Mouse (Mus musculus): ENCODE measurements around the gene Acss1. TPM values are rescaled to one million over a fixed set of nuclear protein-coding genes. Genes with fewer than 3 reads are reported as not detected.

Acss1 gene
- total RNA-seq, 2 experiments from 2014 or later, result 121 to 136 TPM

DNA sequence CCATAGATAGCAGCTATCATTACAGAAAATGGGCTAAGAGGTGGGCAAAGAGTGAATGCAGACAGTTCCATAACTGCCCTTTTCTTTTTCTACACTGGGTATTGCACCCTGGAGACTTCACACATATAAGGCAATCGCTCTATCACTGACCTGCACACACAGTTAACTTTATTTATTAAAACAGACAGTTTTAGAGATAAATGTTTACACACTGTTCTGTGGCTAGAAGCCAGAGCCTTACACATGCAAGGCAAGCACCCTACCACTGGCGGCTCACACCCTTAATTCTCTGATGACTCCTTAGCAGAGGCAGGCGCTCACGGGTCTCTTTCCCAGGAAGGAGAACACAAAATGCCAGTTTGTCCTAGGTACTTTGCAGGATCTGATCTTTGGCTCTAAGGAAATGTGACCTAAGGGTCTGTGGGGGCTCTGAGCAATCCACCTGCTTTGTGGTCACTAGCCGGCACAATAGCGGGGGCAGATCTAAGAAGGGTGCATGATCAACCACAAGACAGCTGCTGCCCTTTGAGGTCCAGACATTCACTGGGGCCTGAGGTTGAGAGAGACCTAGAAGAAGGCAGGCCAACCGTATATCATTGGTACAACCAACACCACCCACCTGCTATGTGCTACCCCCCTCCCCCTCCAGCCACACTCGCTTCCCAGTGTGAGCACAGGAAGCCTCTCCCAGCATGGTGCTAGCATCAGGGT, 21.7 kb downstream of the Acss1 start:
- DNase-seq, result no peak
- intact Hi-C loops (cut with DNase I), result no loop called here

DNA sequence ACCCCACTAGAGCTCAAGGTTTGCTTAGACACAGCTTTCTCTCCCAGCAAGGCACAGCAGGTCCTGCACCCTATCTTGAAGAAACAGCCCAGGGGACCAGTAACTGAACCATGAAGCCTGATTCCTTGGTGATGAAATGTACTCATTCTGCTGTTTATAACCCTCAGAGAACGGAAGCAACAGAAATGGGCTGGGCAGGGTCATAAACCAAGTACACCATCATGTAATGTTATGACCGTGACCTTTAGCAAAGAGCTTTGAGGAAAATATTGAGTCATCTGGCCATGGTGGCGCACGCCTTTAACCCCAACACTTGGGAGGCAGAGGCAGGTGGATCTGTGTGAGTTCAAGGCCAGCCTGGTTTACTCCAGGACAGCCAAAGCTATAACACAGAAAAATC, 23.1 kb downstream of the Acss1 start:
- intact Hi-C loops (cut with DNase I), result no loop called here
- DNase-seq, result no peak

- no peak for DNase-seq
These were observed 24.4 kb downstream of the Acss1 start for GRCm38 (mm10) chr2:150643726-150644415.

DNA sequence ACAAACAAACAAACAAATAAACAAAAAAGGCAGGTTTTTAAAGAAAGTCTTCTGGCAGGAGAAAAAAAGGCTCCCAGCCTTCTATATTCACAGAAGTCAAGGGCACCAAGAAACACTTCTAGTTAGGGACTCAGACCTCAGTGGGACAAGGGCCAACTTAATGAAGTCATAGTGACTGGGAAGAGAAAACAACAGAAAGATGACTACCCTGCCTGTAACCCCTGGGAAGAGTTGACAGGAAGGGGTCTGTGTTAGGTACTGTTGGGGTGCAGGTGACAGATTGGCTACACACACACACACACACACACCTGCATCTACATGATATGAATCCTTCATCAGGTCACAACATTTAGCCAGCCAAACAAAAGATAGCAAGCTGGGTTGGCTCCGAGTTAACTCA, 25.1 kb downstream of the Acss1 start:
- DNase-seq, result no peak
- intact Hi-C loops (cut with DNase I), result no loop called here

More at GRCm38 (mm10) chr2:150643726-150644415, 24.4 kb downstream of the Acss1 start:
- intact Hi-C loops (cut with DNase I), result no loop called here

GRCm38 (mm10) chr2:150638370-150638733, 29.9 kb downstream of the Acss1 start:
- intact Hi-C loops (cut with DNase I), result no loop called here
- no peak for DNase-seq

- intact Hi-C loops (cut with DNase I), result no loop called here
These were observed 30.5 kb downstream of the Acss1 start for GRCm38 (mm10) chr2:150637702-150638369.

DNA sequence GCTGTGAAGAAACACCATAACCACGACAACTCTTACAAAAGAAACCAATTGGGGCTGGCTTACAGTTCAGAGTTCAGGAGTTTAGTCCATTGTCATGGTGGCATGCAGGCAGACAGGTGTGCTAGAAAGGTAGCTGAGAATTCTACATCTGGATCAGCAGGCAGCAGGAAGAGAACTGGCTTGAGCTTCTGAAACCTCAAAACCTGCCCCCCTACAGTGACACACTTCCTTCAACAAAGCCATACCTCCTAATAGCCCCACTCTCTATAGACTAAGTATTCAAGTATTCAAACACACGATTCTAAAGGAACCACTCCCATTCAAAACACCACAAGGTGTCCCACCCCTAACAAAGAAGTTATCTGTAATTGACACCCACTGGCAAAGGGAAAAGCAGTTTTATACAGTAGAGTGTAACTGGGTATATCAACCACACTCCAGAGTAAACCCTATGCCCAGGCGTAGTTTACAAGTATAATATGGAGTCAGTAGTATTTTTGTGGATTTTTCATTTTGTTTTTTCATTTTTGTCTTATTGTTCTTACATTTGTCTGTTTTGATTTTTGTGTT, 32.3 kb downstream of the Acss1 start:
- DNase-seq, result no peak
- intact Hi-C loops (cut with DNase I), result no loop called here

More at GRCm38 (mm10) chr2:150637702-150638369, 30.5 kb downstream of the Acss1 start:
- DNase-seq, result no peak

GRCm38 (mm10) chr2:150629255-150629654, 39.0 kb downstream of the Acss1 start:
- no peak for DNase-seq
- intact Hi-C loops (cut with DNase I), result no loop called here

DNA sequence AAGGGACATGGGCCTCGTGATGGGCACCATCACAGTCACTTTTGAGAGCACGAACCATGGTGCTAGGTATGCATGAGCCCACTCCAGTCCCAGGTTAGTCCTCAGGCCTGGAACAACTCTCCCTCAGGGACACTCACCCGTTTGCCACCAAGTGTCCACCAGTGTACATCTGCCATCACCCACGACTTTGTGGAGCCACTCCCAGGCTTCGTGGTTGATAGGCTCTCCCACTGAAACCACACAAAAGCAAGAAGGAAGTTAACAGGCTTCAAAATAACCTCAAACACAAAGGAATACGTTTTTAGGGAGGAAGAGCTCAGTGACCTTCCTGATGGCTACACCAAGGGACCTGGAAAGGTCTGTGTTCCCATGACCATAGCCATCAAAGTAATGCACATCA, 41.2 kb downstream of the Acss1 start:
- no peak for DNase-seq
- intact Hi-C loops (cut with DNase I), result no loop called here

DNA sequence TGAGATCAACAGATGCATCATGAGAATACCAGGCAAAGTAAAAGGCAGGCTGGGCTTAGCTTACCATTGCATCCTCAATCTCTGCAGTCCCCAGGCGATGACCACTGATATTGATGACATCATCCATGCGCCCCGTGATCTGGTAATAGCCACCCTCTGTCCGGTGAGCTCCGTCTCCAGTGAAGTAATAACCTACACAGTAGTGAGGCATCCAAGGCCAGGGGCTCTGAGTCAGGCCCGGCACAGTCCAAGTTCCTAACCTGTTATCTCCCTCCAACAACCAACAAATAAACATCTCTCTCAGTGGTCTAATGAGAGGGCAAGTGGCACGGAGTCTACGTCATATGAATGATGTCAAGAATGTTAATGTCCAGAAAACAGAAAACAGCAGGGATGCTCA, 43.4 kb downstream of the Acss1 start:
- intact Hi-C loops (cut with DNase I), result no loop called here
- DNase-seq, result no peak

GRCm38 (mm10) chr2:150623957-150624356, 44.3 kb downstream of the Acss1 start:
- DNase-seq, result no peak
- intact Hi-C loops (cut with DNase I), result no loop called here

- no peak for DNase-seq
- intact Hi-C loops (cut with DNase I), result no loop called here
These were observed 46.6 kb downstream of the Acss1 start for GRCm38 (mm10) chr2:150621698-150622097.

DNA sequence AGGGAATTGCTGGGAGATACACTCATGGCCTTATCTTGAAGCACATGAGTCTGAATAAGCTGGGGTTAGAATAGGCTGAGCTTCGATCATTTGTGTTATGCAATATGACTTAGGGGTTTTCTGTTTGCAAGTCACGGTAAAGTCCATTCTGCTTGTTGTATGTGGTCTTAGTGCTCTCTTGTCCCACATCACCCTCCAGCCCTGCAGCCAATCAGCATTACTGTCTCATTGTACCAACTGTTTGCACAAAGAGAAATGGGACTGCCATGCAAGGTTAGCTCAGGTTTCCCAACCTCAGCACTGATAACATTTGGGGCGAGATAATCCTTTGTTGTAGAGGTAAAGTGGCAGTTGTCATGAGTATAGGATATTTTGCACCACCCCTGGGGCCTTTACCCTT, 58.2 kb downstream of the Acss1 start:
- intact Hi-C loops (cut with DNase I), result loop anchor here (1.0 to 10.0 kb wide), 2 partner anchors 64 to 395 kb away; no protein-coding TSS in a partner anchor
- no peak for DNase-seq

DNA sequence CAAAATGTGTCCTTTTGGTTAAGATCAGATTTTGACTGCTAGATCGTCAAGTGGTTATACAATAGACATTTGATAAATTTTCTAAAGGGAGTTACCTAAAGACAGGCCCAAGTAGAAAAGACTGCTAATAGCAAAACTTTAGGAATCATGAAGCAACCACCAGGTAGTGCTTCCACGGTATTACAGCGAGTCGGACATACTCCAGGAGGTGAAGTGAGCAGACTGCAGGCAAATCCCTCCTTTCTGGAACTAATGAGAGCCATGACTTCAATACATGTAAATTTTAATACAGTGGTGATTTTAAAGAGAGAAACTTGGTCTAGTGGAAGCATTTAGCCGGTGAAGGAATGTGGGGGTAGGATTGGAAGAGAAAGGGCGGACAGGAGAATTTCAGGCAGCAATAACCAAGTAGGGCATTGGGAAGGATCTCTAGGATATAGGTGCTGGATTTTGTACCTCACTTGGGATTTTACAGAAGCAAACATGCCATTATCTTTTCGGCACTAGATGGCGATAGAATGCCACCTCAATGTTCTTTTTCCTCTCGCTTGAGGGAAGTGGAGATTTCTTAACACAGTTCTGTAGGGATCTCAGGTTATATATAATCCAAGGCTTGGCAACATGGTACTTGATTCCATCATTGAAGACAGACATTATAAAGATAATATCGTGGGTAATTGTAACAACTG, 59.3 kb downstream of the Acss1 start:
- peak; percentile 48 to 71 for DNase-seq
- intact Hi-C loops (cut with DNase I), result loop anchor here (2.0 to 5.0 kb wide), 2 partner anchors 138 to 293 kb away; partner anchors contain the start of gene Abhd12

- peak; percentile 95 to 99 for DNase-seq
- intact Hi-C loops (cut with DNase I), result loop anchor here (2.0 to 5.0 kb wide), 2 partner anchors 139 to 294 kb away; partner anchors contain the start of gene Abhd12
These were observed 60.1 kb downstream of the Acss1 start, which contains the start of gene Apmap for GRCm38 (mm10) chr2:150608087-150608799. Gene Apmap (minus strand): TSS chr2:150608567.

DNA sequence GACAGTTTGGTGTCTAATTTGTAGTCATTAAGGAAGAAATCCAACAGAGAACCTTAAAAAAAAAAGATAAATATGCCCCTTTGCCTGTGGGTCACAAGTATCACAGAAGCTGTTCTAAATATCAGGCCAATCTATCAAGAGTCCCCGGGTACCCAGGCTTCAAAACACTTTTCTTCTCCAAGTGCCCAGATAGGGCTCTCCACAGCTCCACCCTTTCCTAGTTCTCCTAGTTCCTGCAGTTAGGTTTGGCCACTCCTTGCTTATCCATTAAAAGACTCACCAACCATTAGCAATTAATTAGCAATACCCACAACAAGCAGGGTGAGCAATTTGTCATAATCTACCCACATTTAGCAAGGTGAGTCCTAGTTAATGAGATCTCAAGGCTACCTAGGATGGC, 61.2 kb downstream of the Acss1 start:
- intact Hi-C loops (cut with DNase I), result loop anchor here (5.0 kb wide), 1 partner anchor 295 kb away; the partner anchor contains the start of gene Abhd12
- DNase-seq, result no peak

GRCm38 (mm10) chr2:150604802-150605201, 63.5 kb downstream of the Acss1 start:
- intact Hi-C loops (cut with DNase I), result loop anchor here (5.0 kb wide), 1 partner anchor 297 kb away; the partner anchor contains the start of gene Abhd12
- DNase-seq, result no peak

GRCm38 (mm10) chr2:150602166-150602565, 66.1 kb downstream of the Acss1 start:
- intact Hi-C loops (cut with DNase I), result no loop called here
- DNase-seq, result peak; percentile 17 to 46

DNA sequence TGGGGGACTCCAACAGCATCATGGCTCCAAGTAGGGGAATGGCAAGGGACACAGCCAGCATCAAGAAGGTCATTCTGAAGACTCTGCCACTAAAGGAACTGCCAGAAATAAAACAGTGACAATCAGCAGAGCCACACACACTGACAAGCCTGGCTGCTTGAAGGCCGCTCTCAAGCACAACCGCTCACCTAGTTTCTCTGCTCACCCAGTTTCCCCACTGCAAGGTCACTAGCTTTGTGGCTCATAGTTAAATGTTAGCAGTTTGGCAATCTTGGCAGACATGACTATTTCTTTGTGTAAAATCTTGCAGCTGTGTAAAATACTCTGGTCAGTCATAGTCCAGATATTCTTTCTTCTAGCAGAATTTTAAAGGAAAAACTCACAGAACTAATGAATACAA, 68.0 kb downstream of the Acss1 start:
- intact Hi-C loops (cut with DNase I), result no loop called here

More for the DNA sequence above, 68.0 kb downstream of the Acss1 start:
- peak in 1 of 2 experiments; percentile 9 for DNase-seq

All from heart, postnatal 14 days (tissue).